Mouse (Mus musculus): ENCODE measurements around the gene Arhgap31.

- TF ChIP-seq EP300 (IDR thresholded peaks at IDR 0.05; ENCODE audit: low read depth): no peak
- TF ChIP-seq CTCF (IDR thresholded peaks at IDR 0.05; ENCODE audit: low read depth): no peak
Observed at GRCm38 (mm10) chr16:38761972-38762371, 48.9 kb upstream of the Arhgap31 start.

Measured in heart, postnatal 0 days (tissue).